ENCODE assay signal across 8 mouse cellular contexts in genomic region chr7:45730727-45731431, GRCm38 (mm10). TPM values are rescaled to one million over a fixed set of nuclear protein-coding genes. Genes with fewer than 3 reads are reported as not detected.
A peak's percentile ranks its signal among the peaks of the same experiment; 100 is the strongest.
DNase-seq lines count a peak whose midpoint lies in the region; ATAC-seq and TF ChIP-seq lines count a peak whose summit lies in the region.

No protein-coding gene starts in this region.

- peak overlapping the region; percentile 31 for H3K4me2 ChIP-seq in intestine, postnatal 0 days (replicated peaks; ENCODE audit: low read depth)
- H3K4me2 ChIP-seq in lung, embryonic 15.5 days = no peak overlapping the region
- H3K4me2 ChIP-seq in stomach, embryonic 15.5 days = no peak overlapping the region

- peak; percentile 37; the same call in 1 of the 2 replicates for TF ChIP-seq CTCF in lung, adult 2 months (IDR thresholded peaks at IDR 0.05; ENCODE audit: insufficient read depth, low read length)
- peak; percentile 59 for TF ChIP-seq CTCF in bone marrow, adult 2 months (IDR thresholded peaks at IDR 0.05; ENCODE audit: control insufficient read depth, insufficient read depth, low read length)
- TF ChIP-seq CTCF in intestine, postnatal 0 days (IDR thresholded peaks at IDR 0.05; ENCODE audit: low read depth) = peak; percentile 83

- no peak for TF ChIP-seq POLR2A in lung, adult 2 months (IDR thresholded peaks at IDR 0.05; ENCODE audit: borderline replicate concordance, extremely low read depth, low read depth, low read length)
- no peak for TF ChIP-seq POLR2A in bone marrow, adult 2 months (IDR thresholded peaks at IDR 0.05; ENCODE audit: borderline replicate concordance, control insufficient read depth, low read depth, low read length)

- no peak overlapping the region for H3K9ac ChIP-seq in intestine, postnatal 0 days (ENCODE audit: low read depth, low read length)
- no peak overlapping the region for H3K9ac ChIP-seq in lung, embryonic 15.5 days
- H3K9ac ChIP-seq in stomach, embryonic 15.5 days = no peak overlapping the region

- peak; percentile 78 for ATAC-seq in intestine, postnatal 0 days
- peak; percentile 31; the same call in 1 of the 2 replicates for ATAC-seq in lung, embryonic 15.5 days (ENCODE audit: borderline replicate concordance, extremely low read depth, low FRiP score, low TSS enrichment)
- ATAC-seq in stomach, embryonic 15.5 days (ENCODE audit: insufficient read depth, low FRiP score, low read depth) = no peak

- H3K4me1 ChIP-seq in lung, adult 2 months (ENCODE audit: control insufficient read depth, insufficient read depth, low read length) = no peaks in the 10 kb centered on the region
- no peaks in the 10 kb centered on the region for H3K4me1 ChIP-seq in bone marrow, adult 2 months (ENCODE audit: control insufficient read depth, insufficient read depth, low read length)
- peaks cover 13% of the 10 kb centered on the region; the same call in 1 of the 2 replicates for H3K4me1 ChIP-seq in intestine, postnatal 0 days (replicated peaks; ENCODE audit: control insufficient read depth, insufficient read depth, low read length)
- H3K4me1 ChIP-seq in lung, embryonic 15.5 days = peaks cover 9% of the 10 kb centered on the region; the same call in 1 of the 2 replicates
- peaks cover 24% of the 10 kb centered on the region for H3K4me1 ChIP-seq in stomach, embryonic 15.5 days

- WGBS in lung, adult 2 months = 34% methylated on average over 16 of the region's 16 CpGs
- WGBS in bone marrow, adult 2 months = 47% methylated on average over 16 of the region's 16 CpGs
- 16% methylated on average over 16 of the region's 16 CpGs for WGBS in intestine, postnatal 0 days
- WGBS in lung, embryonic 15.5 days = 16% methylated on average over 16 of the region's 16 CpGs
- WGBS in stomach, embryonic 15.5 days = 17% methylated on average over 16 of the region's 16 CpGs

- no peak overlapping the region for H3K4me3 ChIP-seq in lung, adult 2 months (replicated peaks; ENCODE audit: extremely low read depth, low read depth, low read length)
- no peak overlapping the region for H3K4me3 ChIP-seq in bone marrow, adult 2 months (replicated peaks; ENCODE audit: control insufficient read depth, low read depth, low read length)
- no peak overlapping the region for H3K4me3 ChIP-seq in intestine, postnatal 0 days (ENCODE audit: low read depth, low read length)
- H3K4me3 ChIP-seq in lung, embryonic 15.5 days = no peak overlapping the region
- no peak overlapping the region for H3K4me3 ChIP-seq in stomach, embryonic 15.5 days (replicated peaks)

- no peaks in the 10 kb centered on the region for H3K27me3 ChIP-seq in intestine, postnatal 0 days (replicated peaks; ENCODE audit: control insufficient read depth, insufficient read depth, low read length)
- no peaks in the 10 kb centered on the region for H3K27me3 ChIP-seq in lung, embryonic 15.5 days
- no peaks in the 10 kb centered on the region for H3K27me3 ChIP-seq in stomach, embryonic 15.5 days (replicated peaks)

- no peak for DNase-seq in lung, adult 2 months
- no peak for DNase-seq in lung, postnatal 25 days (ENCODE audit: low spot score)
- no peak for DNase-seq in cerebellum, adult 8-10 months
- DNase-seq in urinary bladder, adult 18-20 months (ENCODE audit: low spot score in 2 of 2) = no peak

- H3K27ac ChIP-seq in bone marrow, adult 2 months (ENCODE audit: control insufficient read depth, insufficient read depth, low read depth, low read length, poor library complexity) = no peak overlapping the region
- peak overlapping the region; percentile 79 for H3K27ac ChIP-seq in intestine, postnatal 0 days (ENCODE audit: low read depth, low read length)
- no peak overlapping the region for H3K27ac ChIP-seq in lung, embryonic 15.5 days
- peak overlapping the region; percentile 54; the same call in 1 of the 2 replicates for H3K27ac ChIP-seq in stomach, embryonic 15.5 days

- peaks cover 7% of the 10 kb centered on the region; the same call in 1 of the 2 replicates for H3K36me3 ChIP-seq in intestine, postnatal 0 days (ENCODE audit: control insufficient read depth, insufficient read depth)
- peaks cover 14% of the 10 kb centered on the region for H3K36me3 ChIP-seq in lung, embryonic 15.5 days
- no peaks in the 10 kb centered on the region; the same call in 1 of the 2 replicates for H3K36me3 ChIP-seq in stomach, embryonic 15.5 days

- no peaks in the 10 kb centered on the region for H3K9me3 ChIP-seq in intestine, postnatal 0 days (ENCODE audit: control insufficient read depth)
- no peaks in the 10 kb centered on the region for H3K9me3 ChIP-seq in lung, embryonic 15.5 days
- H3K9me3 ChIP-seq in stomach, embryonic 15.5 days = no peaks in the 10 kb centered on the region

RNA-seq across cellular contexts. Expression of gene Spaca4, which starts 5.3 kb away (rescaled TPM):
- not detected in 2 replicates for polyA plus RNA-seq in lung, adult 2 months (2012; rRNA removed)
- not detected in 2 replicates for polyA plus RNA-seq in bone marrow, adult 2 months (2011; ENCODE audit: insufficient read depth, insufficient read length, low replicate concordance, missing spikeins)
- 0.17 and 0.22 TPM in 2 replicates for polyA plus RNA-seq in intestine, postnatal 0 days (2015; fragmentation: Nextera tagmentation; extraction: Ambion mirVana)
- polyA plus RNA-seq in lung, embryonic 15.5 days (2015; fragmentation: Nextera tagmentation; extraction: Ambion mirVana) = not detected in 2 replicates
- 0.45 TPM in 1 of 2 replicates, not detected in the other for polyA plus RNA-seq in stomach, embryonic 15.5 days (2015; fragmentation: Nextera tagmentation; extraction: Ambion mirVana)

RNA-seq across cellular contexts. Expression of gene Fam83e, which starts 9.9 kb away (rescaled TPM):
- polyA plus RNA-seq in lung, adult 2 months (2012; rRNA removed) = 12.2 and 15.0 TPM in 2 replicates
- 1.1 TPM in 1 of 2 replicates, not detected in the other for polyA plus RNA-seq in bone marrow, adult 2 months (2011; ENCODE audit: insufficient read depth, insufficient read length, low replicate concordance, missing spikeins)
- polyA plus RNA-seq in intestine, postnatal 0 days (2015; fragmentation: Nextera tagmentation; extraction: Ambion mirVana) = 16.6 and 16.7 TPM in 2 replicates
- 1.4 and 1.5 TPM in 2 replicates for polyA plus RNA-seq in lung, embryonic 15.5 days (2015; fragmentation: Nextera tagmentation; extraction: Ambion mirVana)
- polyA plus RNA-seq in stomach, embryonic 15.5 days (2015; fragmentation: Nextera tagmentation; extraction: Ambion mirVana) = 12.8 and 13.3 TPM in 2 replicates

RNA-seq across cellular contexts. Expression of gene Sphk2, which starts 13.1 kb away (rescaled TPM):
- 59.7 and 62.4 TPM in 2 replicates for polyA plus RNA-seq in lung, adult 2 months (2012; rRNA removed)
- 12.9 and 24.4 TPM in 2 replicates for polyA plus RNA-seq in bone marrow, adult 2 months (2011; ENCODE audit: insufficient read depth, insufficient read length, low replicate concordance, missing spikeins)
- polyA plus RNA-seq in intestine, postnatal 0 days (2015; fragmentation: Nextera tagmentation; extraction: Ambion mirVana) = 55.1 and 55.9 TPM in 2 replicates
- polyA plus RNA-seq in lung, embryonic 15.5 days (2015; fragmentation: Nextera tagmentation; extraction: Ambion mirVana) = 26.4 and 26.5 TPM in 2 replicates
- polyA plus RNA-seq in stomach, embryonic 15.5 days (2015; fragmentation: Nextera tagmentation; extraction: Ambion mirVana) = 35.4 and 36.7 TPM in 2 replicates

RNA-seq across cellular contexts. Expression of gene Rpl18, which starts 15.6 kb away (rescaled TPM):
- 1,119 and 1,194 TPM in 2 replicates for polyA plus RNA-seq in lung, adult 2 months (2012; rRNA removed)
- polyA plus RNA-seq in bone marrow, adult 2 months (2011; ENCODE audit: insufficient read depth, insufficient read length, low replicate concordance, missing spikeins) = 845 and 916 TPM in 2 replicates
- polyA plus RNA-seq in intestine, postnatal 0 days (2015; fragmentation: Nextera tagmentation; extraction: Ambion mirVana) = 708 and 740 TPM in 2 replicates
- polyA plus RNA-seq in lung, embryonic 15.5 days (2015; fragmentation: Nextera tagmentation; extraction: Ambion mirVana) = 1,016 and 1,098 TPM in 2 replicates
- polyA plus RNA-seq in stomach, embryonic 15.5 days (2015; fragmentation: Nextera tagmentation; extraction: Ambion mirVana) = 954 and 1,069 TPM in 2 replicates

RNA-seq across cellular contexts. Expression of gene Dbp, which starts 26.0 kb away (rescaled TPM):
- polyA plus RNA-seq in lung, adult 2 months (2012; rRNA removed) = 43.1 and 133 TPM in 2 replicates
- 8.6 and 19.3 TPM in 2 replicates for polyA plus RNA-seq in bone marrow, adult 2 months (2011; ENCODE audit: insufficient read depth, insufficient read length, low replicate concordance, missing spikeins)
- 6.9 and 8.6 TPM in 2 replicates for polyA plus RNA-seq in intestine, postnatal 0 days (2015; fragmentation: Nextera tagmentation; extraction: Ambion mirVana)
- 2.7 and 3.1 TPM in 2 replicates for polyA plus RNA-seq in lung, embryonic 15.5 days (2015; fragmentation: Nextera tagmentation; extraction: Ambion mirVana)
- 2.8 and 4.4 TPM in 2 replicates for polyA plus RNA-seq in stomach, embryonic 15.5 days (2015; fragmentation: Nextera tagmentation; extraction: Ambion mirVana)

Comparison
In these comparisons a context has a peak if more than half of its experiments do, and no peak if none do; other contexts are left out.
1. H3K27ac ChIP-seq: peak in intestine, postnatal 0 days (single experiment) and stomach, embryonic 15.5 days (single experiment); none in bone marrow, adult 2 months (single experiment) and lung, embryonic 15.5 days (single experiment).
2. Peak in every context shown above with its lines, with median percentiles within 50 percentile points of each other: CTCF ChIP-seq.